ENCODE assay signal across 9 mouse cellular contexts in genomic region chr10:127515271-127515982, GRCm38 (mm10). TPM values are rescaled to one million over a fixed set of nuclear protein-coding genes. Genes with fewer than 3 reads are reported as not detected.
DNase-seq lines count a peak whose midpoint lies in the region; ATAC-seq and TF ChIP-seq lines count a peak whose summit lies in the region.
"Had no signal": no experiment of that assay in that cellular context is flagged by ENCODE, and none has a peak within 500 bp of the region (broad histone marks: within the 10 kb centered on the region; RNA-seq: fewer than 3 reads in every experiment).

No protein-coding gene starts in this region.

- H3K27me3 ChIP-seq in hindbrain, embryonic 10.5 days (ENCODE audit: insufficient read depth, poor library complexity, severe bottlenecking) = peaks cover 98% of the 10 kb centered on the region
- no peaks in the 10 kb centered on the region for H3K27me3 ChIP-seq in hindbrain, embryonic 14.5 days (ENCODE audit: control insufficient read depth, insufficient read depth, low read length)
- H3K27me3 ChIP-seq in G1E (ENCODE audit: insufficient read depth, low read length) = peaks cover 18% of the 10 kb centered on the region
- H3K27me3 ChIP-seq in hindbrain, embryonic 12.5 days = peaks cover 63% of the 10 kb centered on the region
- H3K27me3 ChIP-seq in midbrain, embryonic 16.5 days (ENCODE audit: control insufficient read depth, insufficient read depth, low read depth, low read length) = peaks cover 6% of the 10 kb centered on the region

- TF ChIP-seq CTCF in G1E (IDR thresholded peaks at IDR 0.05; ENCODE audit: low read depth, low read length) = no peak

- H3K9me3 ChIP-seq in hindbrain, embryonic 10.5 days = 0 out of 2 replicates have a peak, but pooled peaks cover 5% of the 10 kb centered on the region
- no peaks in the 10 kb centered on the region for H3K9me3 ChIP-seq in hindbrain, embryonic 14.5 days (ENCODE audit: control insufficient read depth, low read length)
- H3K9me3 ChIP-seq in G1E (replicated peaks) = no peaks in the 10 kb centered on the region
- H3K9me3 ChIP-seq in hindbrain, embryonic 12.5 days (replicated peaks) = no peaks in the 10 kb centered on the region
- H3K9me3 ChIP-seq in midbrain, embryonic 16.5 days (replicated peaks; ENCODE audit: control insufficient read depth, low read length, poor library complexity, severe bottlenecking) = no peaks in the 10 kb centered on the region

- peak overlapping the region; percentile 40 for H3K4me3 ChIP-seq in hindbrain, embryonic 10.5 days
- no peak overlapping the region for H3K4me3 ChIP-seq in hindbrain, embryonic 14.5 days (replicated peaks; ENCODE audit: low read length)
- H3K4me3 ChIP-seq in G1E (ENCODE audit: low read depth, low read length) = peak overlapping the region; percentile 77
- no peak overlapping the region for H3K4me3 ChIP-seq in hindbrain, embryonic 12.5 days
- 0 out of 2 replicates have a peak overlapping the region, but pooled peaks have one; percentile 5 for H3K4me3 ChIP-seq in midbrain, embryonic 16.5 days (ENCODE audit: low read depth, low read length)

- no peak overlapping the region for H3K4me2 ChIP-seq in hindbrain, embryonic 14.5 days (replicated peaks)
- H3K4me2 ChIP-seq in hindbrain, embryonic 12.5 days (replicated peaks) = 0 out of 2 replicates have a peak overlapping the region, but pooled peaks have one; percentile 0
- H3K4me2 ChIP-seq in midbrain, embryonic 16.5 days (ENCODE audit: low read length) = no peak overlapping the region

- peak overlapping the region; percentile 79 for H3K27ac ChIP-seq in hindbrain, embryonic 10.5 days
- H3K27ac ChIP-seq in hindbrain, embryonic 14.5 days = no peak overlapping the region
- H3K27ac ChIP-seq in hindbrain, embryonic 12.5 days = peak overlapping the region; percentile 7; the same call in 1 of the 2 replicates
- no peak overlapping the region for H3K27ac ChIP-seq in midbrain, embryonic 16.5 days (ENCODE audit: low read length)

- H3K9ac ChIP-seq in hindbrain, embryonic 14.5 days = no peak overlapping the region
- no peak overlapping the region for H3K9ac ChIP-seq in hindbrain, embryonic 12.5 days
- H3K9ac ChIP-seq in midbrain, embryonic 16.5 days (ENCODE audit: low read depth, low read length) = no peak overlapping the region

- peaks cover 36% of the 10 kb centered on the region for H3K36me3 ChIP-seq in hindbrain, embryonic 10.5 days
- H3K36me3 ChIP-seq in hindbrain, embryonic 14.5 days (replicated peaks; ENCODE audit: control insufficient read depth, insufficient read depth) = peaks cover 11% of the 10 kb centered on the region; the same call in 1 of the 2 replicates
- peaks cover 54% of the 10 kb centered on the region for H3K36me3 ChIP-seq in G1E (replicated peaks)
- H3K36me3 ChIP-seq in hindbrain, embryonic 12.5 days = peaks cover 18% of the 10 kb centered on the region; the same call in 1 of the 2 replicates
- peaks cover 4% of the 10 kb centered on the region; the same call in 1 of the 2 replicates for H3K36me3 ChIP-seq in midbrain, embryonic 16.5 days (ENCODE audit: control insufficient read depth, insufficient read depth, low read length)

- peaks cover 95% of the 10 kb centered on the region for H3K4me1 ChIP-seq in hindbrain, embryonic 10.5 days (replicated peaks)
- H3K4me1 ChIP-seq in hindbrain, embryonic 14.5 days (replicated peaks; ENCODE audit: control insufficient read depth, insufficient read depth, low read length) = peaks cover 50% of the 10 kb centered on the region
- H3K4me1 ChIP-seq in G1E (ENCODE audit: insufficient read depth, low read depth, low read length) = peaks cover 100% of the 10 kb centered on the region
- peaks cover 76% of the 10 kb centered on the region for H3K4me1 ChIP-seq in hindbrain, embryonic 12.5 days
- H3K4me1 ChIP-seq in midbrain, embryonic 16.5 days (ENCODE audit: control insufficient read depth, insufficient read depth, low read length) = peaks cover 44% of the 10 kb centered on the region

- no peak for ATAC-seq in hindbrain, embryonic 14.5 days (ENCODE audit: low FRiP score)
- ATAC-seq in G1E (ENCODE audit: extremely low read depth, insufficient number of reproducible peaks, low FRiP score, poor library complexity, severe bottlenecking) = no peak
- no peak for ATAC-seq in hindbrain, embryonic 12.5 days (ENCODE audit: low FRiP score)
- ATAC-seq in midbrain, embryonic 16.5 days = no peak
- ATAC-seq in megakaryocyte progenitor cell, adult 5-6 weeks (replicated peaks; ENCODE audit: poor library complexity) = no peak

- DNase-seq in hindbrain, embryonic 10.5 days (ENCODE audit: low spot score) = peak; percentile 43
- DNase-seq in hindbrain, embryonic 14.5 days (ENCODE audit: low spot score) = no peak
- no peak for DNase-seq in G1E (ENCODE audit: low spot score)
- no peak for DNase-seq in right cerebral cortex, postnatal 4 days
- no peak for DNase-seq in ovary, adult 18-20 months (ENCODE audit: low spot score)
- DNase-seq: cerebellum, adult 18-20 months had no signal

- WGBS in hindbrain, embryonic 10.5 days = 20% methylated on average over 9 of the region's 9 CpGs
- WGBS in hindbrain, embryonic 14.5 days = 24% methylated on average over 9 of the region's 9 CpGs
- 22% methylated on average over 9 of the region's 9 CpGs for WGBS in hindbrain, embryonic 12.5 days
- WGBS in midbrain, embryonic 16.5 days = 25% methylated on average over 9 of the region's 9 CpGs

RNA-seq across cellular contexts. Expression of gene Ndufa4l2, which starts 0.7 kb away (rescaled TPM):
- 8.1 and 10.5 TPM in 2 replicates for polyA plus RNA-seq in hindbrain, embryonic 10.5 days (2016; fragmentation: Nextera tagmentation; extraction: Ambion mirVana)
- 12.7 and 18.0 TPM in 2 replicates for polyA plus RNA-seq in hindbrain, embryonic 14.5 days (2014; fragmentation: Nextera tagmentation; extraction: Ambion mirVana)
- total RNA-seq in G1E (2014; fragmentation: Nextera tagmentation) (976 and 1,076 TPM in 2 replicates), G1E (2017) (238 and 262 TPM in 2 replicates)
- polyA plus RNA-seq in G1E (2012) = 1,245 and 1,719 TPM in 2 replicates
- polyA plus RNA-seq in hindbrain, embryonic 12.5 days (2016; fragmentation: Nextera tagmentation; extraction: Ambion mirVana) = 7.7 and 8.4 TPM in 2 replicates
- polyA plus RNA-seq in midbrain, embryonic 16.5 days (2015; fragmentation: Nextera tagmentation; extraction: Ambion mirVana) = 17.6 and 19.7 TPM in 2 replicates
- not detected in 2 replicates for total RNA-seq in megakaryocyte progenitor cell, adult 5-6 weeks (2015)
- not detected in 2 replicates for total RNA-seq in megakaryocyte progenitor cell, adult 5-6 weeks (2017)

RNA-seq across cellular contexts. Expression of gene Shmt2, which starts 6.8 kb away (rescaled TPM):
- polyA plus RNA-seq in hindbrain, embryonic 10.5 days (2016; fragmentation: Nextera tagmentation; extraction: Ambion mirVana) = 103 and 118 TPM in 2 replicates
- polyA plus RNA-seq in hindbrain, embryonic 14.5 days (2014; fragmentation: Nextera tagmentation; extraction: Ambion mirVana) = 45.6 and 47.4 TPM in 2 replicates
- total RNA-seq in G1E (2014; fragmentation: Nextera tagmentation) (338 and 343 TPM in 2 replicates), G1E (2017) (238 and 271 TPM in 2 replicates)
- 622 and 702 TPM in 2 replicates for polyA plus RNA-seq in G1E (2012)
- polyA plus RNA-seq in hindbrain, embryonic 12.5 days (2016; fragmentation: Nextera tagmentation; extraction: Ambion mirVana) = 67.1 and 67.5 TPM in 2 replicates
- polyA plus RNA-seq in midbrain, embryonic 16.5 days (2015; fragmentation: Nextera tagmentation; extraction: Ambion mirVana) = 45.0 and 45.6 TPM in 2 replicates
- 91.3 and 92.6 TPM in 2 replicates for total RNA-seq in megakaryocyte progenitor cell, adult 5-6 weeks (2015)
- total RNA-seq in megakaryocyte progenitor cell, adult 5-6 weeks (2017) = 95.8 and 100 TPM in 2 replicates

RNA-seq across cellular contexts. Expression of gene Stac3, which starts 13.9 kb away (rescaled TPM):
- 0.72 and 1.5 TPM in 2 replicates for polyA plus RNA-seq in hindbrain, embryonic 10.5 days (2016; fragmentation: Nextera tagmentation; extraction: Ambion mirVana)
- polyA plus RNA-seq in hindbrain, embryonic 14.5 days (2014; fragmentation: Nextera tagmentation; extraction: Ambion mirVana) = 0.60 TPM in 1 of 2 replicates, not detected in the other
- total RNA-seq in G1E (2014; fragmentation: Nextera tagmentation) (1.2 TPM in 1 of 2 replicates, not detected in the other), G1E (2017) (0.60 and 0.93 TPM in 2 replicates)
- 0.07 and 0.17 TPM in 2 replicates for polyA plus RNA-seq in G1E (2012)
- 2.2 and 4.8 TPM in 2 replicates for polyA plus RNA-seq in hindbrain, embryonic 12.5 days (2016; fragmentation: Nextera tagmentation; extraction: Ambion mirVana)
- 1.3 and 2.1 TPM in 2 replicates for polyA plus RNA-seq in midbrain, embryonic 16.5 days (2015; fragmentation: Nextera tagmentation; extraction: Ambion mirVana)
- 0.20 and 0.25 TPM in 2 replicates for total RNA-seq in megakaryocyte progenitor cell, adult 5-6 weeks (2015)
- total RNA-seq in megakaryocyte progenitor cell, adult 5-6 weeks (2017) = 1.1 TPM in 1 of 2 replicates, not detected in the other

RNA-seq across cellular contexts. Expression of gene Nxph4, which starts 18.9 kb away (rescaled TPM):
- polyA plus RNA-seq in hindbrain, embryonic 10.5 days (2016; fragmentation: Nextera tagmentation; extraction: Ambion mirVana) = 23.1 and 70.9 TPM in 2 replicates
- 94.1 and 105 TPM in 2 replicates for polyA plus RNA-seq in hindbrain, embryonic 14.5 days (2014; fragmentation: Nextera tagmentation; extraction: Ambion mirVana)
- total RNA-seq in G1E (2014; fragmentation: Nextera tagmentation) = not detected in 2 replicates
- 0.06 and 0.11 TPM in 2 replicates for total RNA-seq in G1E (2017)
- polyA plus RNA-seq in G1E (2012) = 0.22 and 0.40 TPM in 2 replicates
- polyA plus RNA-seq in hindbrain, embryonic 12.5 days (2016; fragmentation: Nextera tagmentation; extraction: Ambion mirVana) = 101 and 109 TPM in 2 replicates
- polyA plus RNA-seq in midbrain, embryonic 16.5 days (2015; fragmentation: Nextera tagmentation; extraction: Ambion mirVana) = 62.1 and 66.7 TPM in 2 replicates
- not detected in 2 replicates for total RNA-seq in megakaryocyte progenitor cell, adult 5-6 weeks (2015)
- not detected in 2 replicates for total RNA-seq in megakaryocyte progenitor cell, adult 5-6 weeks (2017)

Comparison
In these comparisons a context has a peak if more than half of its experiments do, and no peak if none do; other contexts are left out.
1. H3K27ac ChIP-seq: peak in hindbrain, embryonic 10.5 days (single experiment) and hindbrain, embryonic 12.5 days (single experiment); none in hindbrain, embryonic 14.5 days (single experiment) and midbrain, embryonic 16.5 days (single experiment).
2. H3K4me3 ChIP-seq: peak in hindbrain, embryonic 10.5 days (single experiment), G1E (single experiment) and midbrain, embryonic 16.5 days (single experiment); none in hindbrain, embryonic 14.5 days (single experiment) and hindbrain, embryonic 12.5 days (single experiment).
3. RNA of gene Ndufa4l2, which starts 0.7 kb away (polyA plus RNA-seq): 1,245 to 1,719 TPM in G1E; 17.6 to 19.7 TPM in midbrain, embryonic 16.5 days, 12.7 to 18.0 TPM in hindbrain, embryonic 14.5 days, 8.1 to 10.5 TPM in hindbrain, embryonic 10.5 days and 7.7 to 8.4 TPM in hindbrain, embryonic 12.5 days; every median in the first group is over 10 times any median in the second.